Mouse (Mus musculus) adrenal gland, postnatal 25 days (tissue): Measurements from ENCODE around the gene Prr7. TPM values are rescaled to one million over a fixed set of nuclear protein-coding genes. Genes with fewer than 3 reads are reported as not detected.
A peak's percentile ranks its signal among the peaks of the same experiment; 100 is the strongest.

Source experiments
- DNase-seq: peaks from one replicate; pipeline ENCODE4 v3.0.0; 2021; ENCODE audit warnings: mixed read lengths
- microRNA-seq, 2 experiments: library from miRNA; unstranded; fragments of <30 nt; microRNA quantifications; one replicate each; pipeline ENCODE4 v1.2.0; 2021
- total RNA-seq: library from RNA; stranded (reverse); gene quantifications from 2 replicates; pipeline ENCODE4 v1.2.3, GENCODE M21; 2021

Prr7 gene
- total RNA-seq, 1 experiment from 2014 or later, result 3.8 TPM

DNA sequence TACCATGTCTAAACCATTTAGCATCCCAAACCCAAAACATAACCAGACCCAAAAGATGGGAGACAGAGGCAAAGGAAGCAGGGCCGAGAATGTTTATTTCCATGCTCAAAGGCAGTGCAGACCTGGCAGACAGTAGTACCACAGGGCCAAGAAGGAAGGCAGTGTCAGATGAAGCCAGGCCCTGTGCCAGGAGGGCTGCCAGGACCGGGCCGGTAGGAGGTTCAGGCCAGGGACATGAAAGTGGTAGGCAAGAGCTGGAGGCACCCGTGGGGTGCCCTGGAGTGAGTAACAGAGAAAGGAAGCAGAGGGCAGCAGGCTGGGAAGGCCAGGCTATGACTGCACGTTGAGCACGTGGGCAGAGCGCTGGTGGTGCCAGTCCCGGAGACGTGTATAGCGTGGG is 42.6 kb downstream of the Prr7 start:
- no peak for DNase-seq

DNA sequence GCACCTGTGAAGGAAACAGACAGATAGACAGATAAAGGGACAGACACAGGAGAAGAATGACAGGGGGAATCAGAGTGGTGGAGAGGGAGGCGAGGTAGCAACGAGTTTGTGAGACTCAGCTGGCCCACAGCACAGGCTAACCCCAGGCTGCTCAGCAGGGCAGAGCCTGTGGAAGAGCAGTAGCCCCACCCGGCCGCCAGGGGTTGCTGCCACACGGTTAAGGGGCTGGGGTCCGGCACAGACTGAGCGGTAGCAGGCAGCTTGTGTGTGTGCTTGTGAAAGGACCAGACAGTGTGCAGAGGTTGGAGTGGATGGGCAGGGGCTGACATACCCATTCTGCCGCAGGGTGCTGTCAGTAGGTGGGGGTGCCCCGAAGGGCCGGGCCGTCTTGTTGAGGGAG is 43.8 kb downstream of the Prr7 start:
- DNase-seq, result no peak

DNA sequence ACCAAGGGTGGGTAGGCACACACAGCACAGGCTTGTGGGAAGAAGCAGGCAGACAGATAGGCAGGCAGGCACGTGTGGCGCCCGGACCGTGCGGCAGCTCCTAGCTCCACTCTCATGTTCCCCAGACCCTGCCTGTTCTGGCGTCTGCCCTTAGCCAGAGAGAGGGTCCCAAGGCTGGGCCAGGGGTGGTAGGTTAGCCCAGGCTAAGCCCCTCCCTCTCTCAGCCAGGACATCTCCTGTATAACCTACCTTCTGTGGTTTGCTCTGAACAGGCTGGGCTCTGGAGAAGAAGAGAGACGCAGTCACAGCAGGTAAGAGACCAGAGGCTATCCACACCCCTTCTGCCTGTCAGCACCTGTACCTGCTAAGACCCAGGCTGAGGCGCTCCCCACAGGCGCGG is 44.5 kb downstream of the Prr7 start:
- DNase-seq, result no peak

DNA sequence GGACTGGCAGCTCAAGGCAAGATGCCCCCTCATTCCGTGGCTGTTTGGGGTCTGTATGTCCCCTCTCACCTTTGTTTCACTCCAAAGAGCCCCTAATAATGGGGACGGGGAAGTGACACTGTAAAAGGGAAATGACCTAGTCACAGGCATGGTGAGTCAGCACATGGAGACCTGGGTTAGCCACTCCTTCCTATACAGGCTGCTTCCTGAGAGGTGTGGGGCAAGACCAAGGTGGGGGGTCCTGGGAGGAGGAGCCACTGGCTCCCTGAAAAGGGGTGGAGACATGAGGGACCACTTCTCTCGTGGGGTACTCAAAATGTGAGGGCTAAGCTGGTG is 46.2 kb downstream of the Prr7 start:
- DNase-seq, result no peak

DNA sequence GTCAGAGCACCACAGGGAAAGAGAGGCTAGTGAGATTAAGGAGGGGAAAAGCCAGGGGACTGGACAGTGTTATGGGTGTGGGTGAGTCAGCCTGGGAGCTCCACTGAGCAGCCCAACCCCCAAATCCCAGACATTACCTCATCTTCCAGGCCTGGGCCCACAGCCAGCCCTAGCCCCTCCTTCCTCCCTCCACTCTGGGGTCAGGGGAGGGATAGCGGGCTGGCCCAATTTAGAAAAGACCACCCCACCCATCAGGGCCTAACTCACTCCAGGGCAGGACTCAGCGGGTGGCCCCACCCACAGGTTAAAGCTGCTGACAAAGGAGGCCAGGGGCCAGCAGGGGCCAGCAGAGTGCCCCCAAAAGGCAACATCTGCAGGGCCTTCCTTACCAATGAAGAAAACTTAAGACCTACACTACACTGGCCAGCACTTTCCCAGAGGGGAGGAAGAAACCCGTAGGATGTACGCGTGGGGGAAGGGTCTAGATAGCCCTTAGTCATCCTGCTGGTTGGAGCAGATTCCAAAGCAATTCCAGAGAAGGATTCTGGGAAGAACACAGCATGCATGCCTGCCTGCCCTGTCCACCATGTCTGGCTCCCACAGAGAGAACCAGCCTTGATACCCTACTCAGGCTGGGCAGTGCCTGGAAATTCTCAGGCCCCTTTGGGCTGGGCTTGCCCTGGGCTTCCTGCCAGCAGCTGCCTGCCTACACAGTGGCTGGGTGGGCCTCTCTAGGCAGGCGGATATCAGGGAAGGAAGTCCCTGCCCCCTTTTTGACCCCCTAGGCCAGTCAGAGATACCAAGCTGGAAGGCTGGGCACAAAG is 46.8 kb downstream of the Prr7 start:
- DNase-seq, result peak; percentile 73

DNA sequence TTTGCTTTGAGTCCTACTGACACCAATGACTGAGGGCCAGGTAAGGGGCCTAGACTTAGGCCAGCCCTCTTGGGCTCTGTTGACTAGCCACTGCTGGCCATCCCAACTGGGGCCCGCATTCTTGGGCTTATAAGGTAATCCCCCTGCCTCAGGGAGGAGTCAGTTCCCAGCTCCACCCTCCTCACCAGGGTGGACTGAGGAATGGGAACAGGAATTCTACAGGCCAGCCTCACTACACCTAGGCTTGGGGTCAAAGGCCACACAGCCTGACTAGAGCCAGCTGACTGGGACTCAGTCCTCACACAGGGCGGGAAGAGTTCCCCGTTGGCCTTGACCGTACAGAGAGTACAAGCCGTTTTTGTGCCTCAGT is 47.4 kb downstream of the Prr7 start:
- DNase-seq, result no peak

DNA sequence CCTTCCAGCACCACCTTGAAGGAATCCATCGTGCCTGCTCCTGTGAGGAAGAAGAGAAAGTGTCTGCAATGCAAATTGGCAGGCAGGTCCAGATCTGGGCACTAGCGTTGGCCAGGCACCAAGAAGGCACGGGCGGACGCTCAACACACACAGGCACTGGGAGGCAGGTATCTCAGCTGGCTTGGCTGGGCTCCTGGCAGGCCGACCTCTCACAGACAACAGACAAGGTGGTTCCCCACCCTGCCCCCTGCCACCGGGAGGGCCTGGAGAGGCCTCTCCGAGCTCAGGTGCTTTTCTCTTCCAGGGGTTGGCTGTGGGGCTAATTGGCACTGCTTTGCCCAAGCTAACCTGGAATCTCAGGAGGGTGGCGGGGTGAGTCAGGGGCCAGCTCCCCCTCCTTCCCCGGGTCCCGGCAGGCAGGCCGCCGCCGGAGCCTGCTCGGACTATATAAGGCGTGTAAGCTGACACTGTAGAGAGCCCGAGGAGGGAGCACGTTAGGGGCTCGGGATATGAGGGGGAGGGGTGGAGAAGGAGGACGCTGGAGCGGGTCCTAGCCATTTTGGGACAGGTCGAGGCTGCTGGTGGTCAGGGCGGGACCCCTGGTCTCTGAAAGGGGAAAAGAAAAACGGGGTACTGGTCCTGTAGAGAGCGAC is 48.4 kb downstream of the Prr7 start:
- peak; percentile 54 for DNase-seq

DNA sequence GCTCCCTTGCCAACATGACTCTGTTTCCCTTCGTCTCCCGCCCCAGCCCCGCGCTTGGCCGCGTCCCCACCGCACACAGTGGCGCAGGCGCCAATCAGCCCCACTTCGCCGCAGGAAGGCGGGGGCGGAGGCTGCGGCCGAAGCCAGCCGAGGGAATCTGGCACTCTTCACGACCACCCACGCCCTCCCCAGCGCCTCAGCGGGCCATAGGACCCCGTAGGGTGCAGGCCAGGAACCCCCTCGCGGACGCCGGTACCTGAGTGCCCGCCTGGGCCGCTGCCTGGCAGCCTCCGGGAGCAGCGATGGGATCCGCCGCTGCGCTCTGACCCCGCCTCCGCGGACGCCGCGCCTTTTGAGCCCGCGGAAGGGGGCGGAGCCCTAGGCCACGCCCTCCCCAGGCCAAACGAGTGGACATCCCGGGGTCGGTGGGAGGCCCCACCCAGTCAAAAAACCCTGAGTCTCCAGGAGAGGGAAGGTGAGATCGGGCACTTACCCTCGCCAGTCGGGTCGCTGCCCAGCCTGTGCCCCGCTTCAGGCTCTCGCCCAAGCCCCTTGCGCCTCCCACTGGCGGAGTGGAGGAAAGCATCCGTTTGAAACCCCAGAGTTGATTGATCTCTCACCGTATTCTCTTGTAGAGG is 49.2 kb downstream of the Prr7 start, which contains the start of gene Pdlim7:
Pdlim7 (minus strand) TSS at position 566 of the 638 bp plus-strand sequence.
- peak; percentile 90 for DNase-seq

DNA sequence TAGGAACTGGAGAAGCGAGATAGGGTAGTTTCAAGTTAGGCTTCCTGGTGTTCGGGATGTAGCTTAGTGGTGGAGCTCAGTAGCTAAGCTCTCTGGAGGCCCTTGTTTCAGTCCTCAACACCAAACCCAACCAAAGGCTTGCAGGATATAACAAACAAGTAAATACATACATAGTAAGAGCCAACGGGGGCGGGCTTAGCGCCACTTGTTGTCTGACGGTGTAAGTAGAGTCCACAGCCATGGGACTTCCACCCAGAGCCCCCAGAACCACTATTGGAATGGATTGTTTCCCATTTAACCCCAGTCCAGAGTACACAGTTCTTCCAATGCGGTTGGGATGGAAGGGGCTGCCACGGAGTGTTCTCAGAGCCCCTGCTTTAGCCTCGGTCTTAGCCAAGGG is 49.8 kb downstream of the Prr7 start:
- no peak for DNase-seq

DNA sequence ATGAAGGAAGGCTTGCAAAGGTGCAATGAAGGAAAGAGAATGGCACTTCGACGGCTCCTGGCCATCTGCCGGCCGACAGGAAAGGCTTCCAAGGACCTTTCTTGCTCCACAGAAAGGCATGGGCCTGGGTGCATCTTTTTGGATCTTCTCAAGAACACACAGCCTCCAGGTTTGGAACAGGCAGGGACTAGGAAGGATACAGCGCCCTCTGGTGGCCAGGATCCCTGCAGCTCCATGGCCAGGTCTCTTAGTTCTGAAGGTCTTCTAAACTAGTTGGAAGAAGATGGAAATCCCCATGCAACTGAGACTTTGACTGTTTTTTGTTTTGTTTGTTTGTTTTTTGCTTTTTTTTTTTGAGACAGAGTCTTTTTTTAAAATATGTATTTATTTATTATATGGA is 52.9 kb downstream of the Prr7 start:
- DNase-seq, result peak; percentile 91

DNA sequence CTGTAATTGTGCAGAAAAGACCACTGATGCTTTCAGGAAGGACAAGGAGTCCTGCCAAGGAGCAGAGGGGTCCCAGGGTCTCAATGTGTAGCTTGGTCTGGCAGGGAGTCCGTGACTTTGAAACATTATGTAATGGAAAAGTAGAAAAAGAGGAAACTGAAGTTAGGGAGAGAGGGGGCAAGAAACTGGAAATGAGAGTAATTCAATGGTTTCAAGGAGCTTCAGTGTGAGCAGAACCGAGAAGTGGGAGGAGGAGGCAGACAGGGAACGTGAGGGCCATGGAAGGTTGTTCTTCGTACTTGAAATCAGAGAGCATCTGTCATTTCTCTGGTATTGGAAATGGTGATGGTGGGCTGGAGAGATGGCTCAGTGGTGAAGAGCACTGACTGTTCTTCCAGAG is 55.5 kb downstream of the Prr7 start:
- no peak for DNase-seq

DNA sequence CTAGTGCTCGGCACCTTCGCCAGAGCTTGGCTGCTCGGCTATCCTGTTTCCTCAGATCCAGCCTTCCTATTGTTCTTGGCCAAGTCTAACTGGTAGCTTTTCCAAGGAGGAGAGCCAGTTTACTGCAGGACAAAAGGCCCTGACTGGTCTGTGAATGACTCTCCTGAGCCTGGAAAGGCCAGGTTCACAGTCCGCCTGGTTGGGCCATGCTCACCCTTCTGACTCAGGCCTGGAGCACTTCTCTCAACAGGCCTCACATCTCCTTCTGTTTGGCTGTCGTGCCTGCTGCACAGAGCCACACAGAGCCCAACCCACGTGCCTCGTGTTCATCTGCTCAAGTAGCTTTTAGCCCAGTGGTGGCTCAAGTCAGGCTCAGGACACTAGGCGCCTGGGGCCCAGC is 58.7 kb downstream of the Prr7 start:
- no peak for DNase-seq

Small RNAs within 50 kb of the gene (microRNA-seq; reads per million reads assigned to microRNA genes)
- 0.69 to 1.8 reads per million in 2 experiments for gene Mir6943
- gene Mir6944, result 1.0 to 3.2 reads per million in 2 experiments
- gene Mir6945, result 0 to 0.69 reads per million in 2 experiments

Other genes starting within 250 kb of the Prr7 start
- 153 and 156 TPM in 2 replicates for gene Prelid1, start 143.8 kb upstream of the Prr7 start, total RNA-seq
- 58.0 and 87.0 TPM in 2 replicates for gene Rab24, start 142.3 kb upstream of the Prr7 start, total RNA-seq
- 5.0 and 8.3 TPM in 2 replicates for gene Mxd3, start 134.4 kb upstream of the Prr7 start, total RNA-seq
- gene Lman2, start 101.5 kb upstream of the Prr7 start, total RNA-seq, result 107 and 109 TPM in 2 replicates
- gene Rgs14, start 94.5 kb upstream of the Prr7 start, total RNA-seq, result 0.70 and 0.86 TPM in 2 replicates
- gene Slc34a1, start 66.1 kb upstream of the Prr7 start, total RNA-seq, result not detected in 2 replicates
- gene Pfn3, start 49.0 kb upstream of the Prr7 start, total RNA-seq, result not detected in 2 replicates
- gene F12, start 37.5 kb upstream of the Prr7 start, total RNA-seq, result 0.15 and 3.3 TPM in 2 replicates
- 47.9 and 62.1 TPM in 2 replicates for gene Grk6, start 19.2 kb upstream of the Prr7 start, total RNA-seq
- 14.6 and 19.1 TPM in 2 replicates for gene Dbn1, start 23.8 kb downstream of the Prr7 start, total RNA-seq
- gene Pdlim7, start 49.4 kb downstream of the Prr7 start, total RNA-seq, result 17.6 and 18.7 TPM in 2 replicates
- gene Dok3, start 65.0 kb downstream of the Prr7 start, total RNA-seq, result 3.4 and 4.4 TPM in 2 replicates
- gene Ddx41, start 72.4 kb downstream of the Prr7 start, total RNA-seq, result 52.6 and 57.3 TPM in 2 replicates
- 75.2 and 75.3 TPM in 2 replicates for gene Fam193b, start 106.9 kb downstream of the Prr7 start, total RNA-seq
- gene Tmed9, start 109.5 kb downstream of the Prr7 start, total RNA-seq, result 144 and 170 TPM in 2 replicates
- 16.4 and 19.7 TPM in 2 replicates for gene B4galt7, start 135.6 kb downstream of the Prr7 start, total RNA-seq
- 37.4 and 37.7 TPM in 2 replicates for gene Caml, start 158.7 kb downstream of the Prr7 start, total RNA-seq
- gene Ddx46, start 170.8 kb downstream of the Prr7 start, total RNA-seq, result 39.2 and 48.2 TPM in 2 replicates
- gene B230219D22Rik, start 228.9 kb downstream of the Prr7 start, total RNA-seq, result 59.9 and 65.1 TPM in 2 replicates